Mouse (Mus musculus): ENCODE data around the gene Ttc16.
A peak's percentile ranks its signal among the peaks of the same experiment; 100 is the strongest.

Gene Ttc16

GRCm38 (mm10) chr2:32779131-32779530 lies 3.7 kb upstream of the Ttc16 start:
- DNase-seq: peak; percentile 81

DNA sequence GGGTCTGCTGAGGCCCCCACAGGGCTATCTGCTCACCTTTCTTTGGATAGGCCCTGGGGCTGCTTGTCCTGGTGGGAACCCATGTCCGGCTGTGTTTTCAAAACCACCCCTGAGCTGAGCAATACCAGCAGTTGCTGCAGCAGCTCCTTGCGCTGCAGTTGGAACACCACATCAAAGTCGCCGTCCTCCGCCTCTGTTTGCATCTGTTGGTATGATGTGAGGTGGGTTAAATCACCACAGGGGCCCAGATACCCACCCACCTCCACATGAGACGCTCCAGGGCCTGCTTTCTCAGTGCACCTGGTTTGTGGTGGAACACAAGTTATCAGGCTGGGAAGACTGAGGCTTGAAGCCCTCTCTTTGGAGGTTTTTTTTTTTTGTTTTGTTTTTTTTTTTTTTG lies 2.6 kb upstream of the Ttc16 start:
- no peak for DNase-seq

- no peak for DNase-seq
Observed at GRCm38 (mm10) chr2:32776192-32776591, 759 bp upstream of the Ttc16 start.

- no peak for DNase-seq
Observed at GRCm38 (mm10) chr2:32772626-32773279, 2.7 kb downstream of the Ttc16 start.

DNA sequence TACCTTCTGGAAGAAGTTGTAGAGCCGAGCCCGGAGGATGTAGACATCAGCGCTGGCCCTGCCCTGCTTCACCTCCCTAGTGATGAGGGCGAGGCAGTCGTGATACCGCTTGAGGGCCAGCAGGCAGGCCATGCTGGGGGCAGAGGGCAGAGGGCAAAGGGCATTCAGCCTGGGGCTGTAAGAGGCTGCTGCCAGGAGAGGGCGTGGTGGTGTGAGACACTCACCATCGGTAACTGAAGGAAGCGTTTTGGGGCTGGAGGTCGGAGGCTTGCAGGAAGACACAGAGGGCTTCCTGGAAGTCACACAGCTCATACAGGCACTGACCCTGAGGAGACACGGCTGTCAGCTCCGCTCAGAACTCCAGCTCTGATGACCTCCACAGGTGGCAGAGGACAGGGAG lies 3.5 kb downstream of the Ttc16 start:
- DNase-seq: no peak

DNA sequence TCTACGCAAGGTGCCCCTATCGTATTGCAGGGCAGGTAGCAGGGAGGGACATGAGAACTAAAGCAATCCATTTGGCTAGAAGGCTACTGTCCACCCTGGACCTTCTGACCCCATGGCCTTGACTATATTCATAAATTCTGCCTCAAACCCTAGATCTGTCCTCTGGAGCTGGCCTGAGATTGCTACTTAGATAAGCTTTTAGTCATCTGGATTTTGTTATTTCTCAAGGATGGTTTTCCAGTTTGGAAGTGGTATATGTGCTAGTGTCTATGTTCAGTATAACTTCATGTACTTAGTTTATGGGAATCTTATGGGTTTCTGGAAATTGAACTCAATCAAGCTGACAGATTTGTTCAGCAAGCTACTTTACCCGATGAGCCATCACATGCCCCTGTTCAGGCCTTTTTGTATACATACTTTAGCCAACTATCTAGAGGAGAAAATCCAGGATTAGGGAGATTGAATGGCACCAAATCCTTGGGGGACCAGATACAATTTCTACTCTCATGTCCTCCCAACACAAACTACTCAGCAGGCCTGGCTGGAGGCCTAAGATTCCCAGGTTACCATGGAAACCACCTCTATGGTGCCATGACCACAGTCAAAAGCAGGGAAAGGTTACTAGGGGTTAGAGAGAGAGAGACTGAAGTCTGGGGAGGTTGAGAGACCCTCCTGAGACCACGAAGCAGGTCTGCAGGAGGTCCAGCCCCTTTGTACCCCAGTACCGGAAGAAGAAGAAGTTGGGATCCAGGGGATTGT lies 5.9 kb downstream of the Ttc16 start:
- DNase-seq: no peak

- peak; percentile 62 for DNase-seq
Observed at GRCm38 (mm10) chr2:32768661-32769285, 6.7 kb downstream of the Ttc16 start.

GRCm38 (mm10) chr2:32767241-32767640 lies 8.2 kb downstream of the Ttc16 start:
- DNase-seq: no peak

GRCm38 (mm10) chr2:32763353-32763752 lies 12.1 kb downstream of the Ttc16 start:
- no peak for DNase-seq

- no peak for DNase-seq
Observed at GRCm38 (mm10) chr2:32761859-32762258, 13.6 kb downstream of the Ttc16 start.

DNA sequence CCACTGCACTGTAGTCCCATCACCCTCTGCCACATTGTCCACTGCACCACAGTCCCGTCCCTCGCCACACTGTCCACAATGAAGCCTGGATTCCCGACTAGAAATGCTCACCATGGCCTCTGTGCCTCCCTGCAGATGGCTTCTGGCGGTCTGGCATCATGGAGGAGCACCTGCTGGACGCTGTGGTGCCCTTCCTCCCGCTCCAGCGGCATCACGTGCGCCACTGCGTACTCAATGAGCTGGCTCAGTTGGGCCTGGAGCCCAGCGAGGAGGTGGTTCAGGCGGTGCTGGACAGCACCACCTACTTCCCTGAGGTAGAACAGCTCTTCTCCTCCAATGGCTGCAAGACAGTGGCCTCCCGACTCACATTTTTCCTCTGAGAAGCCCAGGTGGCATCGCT lies 14.1 kb downstream of the Ttc16 start:
- DNase-seq: no peak

GRCm38 (mm10) chr2:32759001-32759400 lies 16.4 kb downstream of the Ttc16 start:
- DNase-seq: peak; percentile 63

GRCm38 (mm10) chr2:32758503-32758902 lies 16.9 kb downstream of the Ttc16 start:
- DNase-seq: peak; percentile 55

DNA sequence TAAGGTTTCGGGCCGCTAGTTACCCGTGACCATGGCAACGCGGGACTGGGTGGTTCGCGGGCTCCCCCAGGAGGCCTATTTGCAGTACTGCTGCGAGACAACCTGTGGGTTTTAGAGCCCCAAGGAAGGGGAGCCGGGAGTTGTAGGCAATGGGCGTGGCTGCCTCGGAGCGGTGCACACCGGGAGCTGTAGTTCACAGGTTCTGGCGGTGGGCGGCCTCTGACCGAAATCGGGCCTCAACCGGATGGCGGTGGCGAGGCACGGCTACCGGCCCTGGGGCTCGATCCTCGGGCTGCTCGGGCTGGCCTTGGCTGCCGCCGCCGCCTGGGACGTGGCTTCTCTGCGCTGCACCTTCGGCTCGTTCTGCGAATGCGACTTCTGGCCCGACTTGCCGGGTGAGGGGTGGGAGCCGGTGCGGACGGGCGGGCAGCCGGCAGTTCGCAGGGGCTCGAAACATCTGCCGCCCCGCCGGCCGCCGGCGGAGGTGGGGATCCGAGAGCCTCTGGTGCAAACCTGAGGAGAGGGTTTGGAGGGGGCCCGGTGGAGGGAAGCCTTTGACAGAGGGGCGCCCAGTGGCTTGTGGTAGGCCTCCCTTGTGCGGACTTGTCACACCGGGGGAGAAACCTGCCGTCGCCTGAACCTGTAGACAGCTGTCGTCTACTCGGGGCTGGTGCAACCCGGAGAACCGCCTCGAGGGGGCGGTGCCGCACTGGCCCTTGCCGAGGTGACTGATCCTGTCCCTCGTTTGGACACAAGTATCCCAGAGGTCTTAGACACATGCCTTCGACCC lies 18.2 kb downstream of the Ttc16 start, which contains the start of gene Tor2a:
Gene Tor2a, plus strand, starts transcription at position 179 of the 790 bp plus-strand sequence.
- DNase-seq: peak; percentile 98

GRCm38 (mm10) chr2:32756674-32757055 lies 18.8 kb downstream of the Ttc16 start:
- no peak for DNase-seq

GRCm38 (mm10) chr2:32752181-32752580 lies 23.3 kb downstream of the Ttc16 start:
- DNase-seq: no peak

DNA sequence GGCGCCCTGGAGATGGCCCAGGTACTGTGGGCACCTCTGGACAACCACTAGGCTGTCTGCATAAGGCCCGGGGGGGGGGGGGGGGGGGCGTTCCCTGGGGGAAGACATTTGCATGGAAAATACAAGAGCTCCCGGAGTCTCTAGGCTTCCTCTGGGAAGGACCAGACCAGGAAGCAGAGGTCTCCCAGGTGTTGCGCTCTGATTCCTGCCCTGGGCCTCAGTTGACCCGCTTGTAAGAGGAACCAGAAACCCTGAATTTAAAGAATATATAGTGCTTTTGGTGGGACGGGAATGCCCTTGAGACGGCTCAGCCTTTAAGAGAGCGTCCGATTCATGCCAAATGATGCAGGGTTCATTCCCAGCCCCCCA lies 23.8 kb downstream of the Ttc16 start:
- no peak for DNase-seq

DNA sequence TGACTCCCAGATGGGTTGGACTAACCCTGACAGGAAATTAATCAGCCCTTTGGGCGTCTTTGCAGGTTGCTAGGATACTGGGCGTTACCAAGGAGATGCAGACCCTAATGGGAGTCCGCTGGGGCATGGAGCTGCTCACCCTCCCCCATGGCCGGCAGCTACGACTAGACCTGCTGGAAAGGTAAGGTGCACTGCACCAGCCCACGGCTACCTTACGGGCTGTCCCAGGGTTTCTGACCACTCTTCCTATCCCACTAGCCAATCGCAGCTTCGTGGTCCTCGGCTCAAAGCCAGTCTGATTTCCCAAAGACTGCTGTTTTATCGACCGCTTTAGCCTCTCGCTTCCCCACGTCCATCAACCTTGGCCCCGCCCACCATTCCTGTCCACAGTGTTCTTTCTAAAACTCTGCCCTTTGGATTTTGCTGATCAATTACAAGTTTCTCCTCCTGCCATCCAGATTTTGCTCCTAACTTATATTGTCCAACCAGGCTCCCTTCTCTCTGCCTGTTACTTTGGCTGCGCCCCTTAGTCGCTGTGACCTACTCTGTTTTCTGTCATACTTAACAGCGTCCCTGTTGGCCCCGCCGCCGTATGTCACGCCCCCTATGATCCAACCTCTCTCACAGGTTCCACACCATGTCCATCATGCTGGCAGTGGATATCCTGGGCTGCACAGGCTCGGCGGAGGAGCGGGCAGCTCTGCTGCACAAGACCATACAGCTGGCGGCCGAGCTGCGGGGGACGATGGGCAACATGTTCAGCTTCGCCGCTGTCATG lies 24.4 kb downstream of the Ttc16 start:
- no peak for DNase-seq

GRCm38 (mm10) chr2:32750199-32750598 lies 25.2 kb downstream of the Ttc16 start:
- DNase-seq: no peak

- no peak for DNase-seq
Observed at GRCm38 (mm10) chr2:32749082-32749481, 26.4 kb downstream of the Ttc16 start.

DNA sequence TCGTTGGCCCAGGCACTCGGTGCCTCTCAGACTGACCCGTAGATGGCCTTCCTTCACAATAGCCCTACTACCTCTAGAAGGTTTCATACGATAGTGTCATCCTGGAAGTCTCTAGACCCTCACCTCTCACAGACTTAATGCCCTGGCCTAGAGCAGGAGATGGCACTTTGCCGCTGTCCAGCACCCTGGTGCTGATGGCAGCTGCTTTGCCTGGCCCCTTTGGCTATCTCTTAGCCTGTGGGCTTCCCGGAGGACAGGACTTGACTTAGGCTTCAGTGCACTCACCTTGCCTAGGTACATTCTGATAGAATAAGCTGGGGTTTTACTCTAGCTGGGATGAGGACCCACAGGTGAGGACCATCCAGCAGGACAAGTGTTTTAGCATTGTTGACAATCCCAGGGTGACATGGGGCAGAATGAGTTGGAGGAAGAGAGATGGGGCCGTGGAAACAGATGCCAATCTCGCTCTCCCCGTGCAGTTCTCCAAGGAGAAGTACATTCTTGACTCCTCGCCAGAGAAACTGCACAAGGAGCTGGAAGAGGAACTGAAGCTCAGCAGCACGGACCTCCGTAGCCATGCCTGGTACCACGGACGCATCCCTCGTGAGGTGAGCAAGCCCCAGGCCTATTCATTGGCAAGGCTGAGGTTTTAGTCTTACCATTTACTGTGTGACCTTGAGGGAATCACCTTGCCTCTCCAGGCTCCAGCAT lies 31.0 kb downstream of the Ttc16 start:
- DNase-seq: no peak

DNA sequence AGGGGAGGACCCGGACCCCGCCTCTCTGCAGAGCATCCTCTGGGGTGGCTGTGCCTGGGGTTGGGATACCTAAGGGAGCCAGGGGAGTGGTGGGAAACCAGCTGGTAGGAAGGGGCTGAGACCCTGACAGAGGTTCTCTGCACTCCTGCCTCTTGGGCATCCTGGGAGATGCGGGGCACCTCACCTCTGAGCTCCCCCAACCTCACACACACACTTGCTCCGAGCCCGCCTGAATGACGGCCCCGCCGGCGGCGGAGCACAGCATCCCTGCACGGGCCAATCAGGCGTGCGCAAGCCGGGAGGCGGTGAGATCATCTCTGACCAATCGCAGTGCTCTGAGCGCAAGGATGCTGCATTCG lies 33.3 kb downstream of the Ttc16 start:
- peak; percentile 90 for DNase-seq

Measured in cerebellum, adult 9-10 months (tissue).